Mouse (Mus musculus) layer of hippocampus, adult 8-10 months (tissue): ENCODE results near the gene Spast. TPM values are rescaled to one million over a fixed set of nuclear protein-coding genes. Genes with fewer than 3 reads are reported as not detected.

Source experiments
- DNase-seq, 2 experiments: peaks; one replicate each; pipeline ENCODE4 v3.0.0; 2022; ENCODE audit warnings: low spot score in 2 of 2
- total RNA-seq, 4 experiments: library from RNA; stranded (reverse); gene quantifications; 2 replicates each; pipeline ENCODE4 v1.2.4; 2022

Spast gene
- total RNA-seq, 4 experiments from 2014 or later = 44.2 to 53.1 (median 49.4) TPM

- peak in 1 of 2 experiments; percentile 28 for DNase-seq
These were observed 85.7 kb downstream of the Spast start for GRCm38 (mm10) chr17:74424401-74425005.

- DNase-seq = no peak
These were observed 91.3 kb downstream of the Spast start for GRCm38 (mm10) chr17:74430074-74430473.

GRCm38 (mm10) chr17:74431481-74431880 lies 92.7 kb downstream of the Spast start:
- no peak for DNase-seq

- no peak for DNase-seq
These were observed 93.8 kb downstream of the Spast start for GRCm38 (mm10) chr17:74432631-74433030.

- DNase-seq = no peak
These were observed 99.0 kb downstream of the Spast start for GRCm38 (mm10) chr17:74437762-74438161.

GRCm38 (mm10) chr17:74440486-74440885 lies 101.7 kb downstream of the Spast start:
- DNase-seq = no peak

Other genes with a start within 250 kb of the Spast start
- 10 to 100 TPM; 45.7 to 51.9 (median 48.2) TPM for gene Memo1, start 43.5 kb upstream of the Spast start, total RNA-seq
- 10 to 100 TPM; 39.2 to 49.9 (median 46.5) TPM for gene Dpy30, start 15.0 kb upstream of the Spast start, total RNA-seq
- gene Slc30a6, start 56.6 kb downstream of the Spast start, total RNA-seq = 10 to 100 TPM; 16.2 to 20.5 (median 19.7) TPM
- under 1 TPM in 3 of 4 experiments, not detected in 1; 0.16 to 0.28 (median 0.16) TPM for gene Nlrc4, start 120.2 kb downstream of the Spast start, total RNA-seq
- 10 to 100 TPM; 78.8 to 86.5 (median 82.5) TPM for gene Yipf4, start 150.5 kb downstream of the Spast start, total RNA-seq
- gene Birc6, start 189.3 kb downstream of the Spast start, total RNA-seq = 100 to 1,000 TPM; 113 to 132 (median 117) TPM